In genomic region chr10:76729631-76730620, GRCm38 (mm10) we compare ENCODE assay signal across 9 mouse cellular contexts. TPM values are rescaled to one million over a fixed set of nuclear protein-coding genes. Genes with fewer than 3 reads are reported as not detected.
A peak's percentile ranks its signal among the peaks of the same experiment; 100 is the strongest.
DNase-seq lines count a peak whose midpoint lies in the region; ATAC-seq and TF ChIP-seq lines count a peak whose summit lies in the region.
"Had no signal": no experiment of that assay in that cellular context is flagged by ENCODE, and none has a peak within 500 bp of the region (broad histone marks: within the 10 kb centered on the region; RNA-seq: fewer than 3 reads in every experiment).

No protein-coding gene starts in this region.

- WGBS in stomach, postnatal 0 days = 69% methylated on average over 19 of the region's 19 CpGs
- WGBS in hindbrain, embryonic 16.5 days = 76% methylated on average over 19 of the region's 19 CpGs

- intact Hi-C loops in left cerebral cortex, postnatal 14 days (cut with DNase I) = loop anchor here (5.0 kb wide), 1 partner anchor 178 kb away; no protein-coding TSS in a partner anchor

- H3K36me3 ChIP-seq in stomach, postnatal 0 days (ENCODE audit: control insufficient read depth, insufficient read depth, low read length) = no peaks in the 10 kb centered on the region
- no peaks in the 10 kb centered on the region for H3K36me3 ChIP-seq in hindbrain, embryonic 16.5 days (ENCODE audit: control insufficient read depth, insufficient read depth, low read length)

- no peak overlapping the region for H3K9ac ChIP-seq in stomach, postnatal 0 days (ENCODE audit: low read length)
- no peak overlapping the region for H3K9ac ChIP-seq in hindbrain, embryonic 16.5 days (ENCODE audit: low read depth, low read length)

- peaks cover 15% of the 10 kb centered on the region for H3K4me1 ChIP-seq in stomach, postnatal 0 days (replicated peaks; ENCODE audit: control insufficient read depth, insufficient read depth)
- peaks cover 10% of the 10 kb centered on the region for H3K4me1 ChIP-seq in hindbrain, embryonic 16.5 days (ENCODE audit: control insufficient read depth, insufficient read depth, low read depth, low read length)

- no peak overlapping the region for H3K4me2 ChIP-seq in stomach, postnatal 0 days (replicated peaks; ENCODE audit: low read depth)
- H3K4me2 ChIP-seq in hindbrain, embryonic 16.5 days (ENCODE audit: low read length) = no peak overlapping the region

- peak; percentile 4 for DNase-seq in testis, postnatal 14 days (ENCODE audit: low spot score)
- DNase-seq in testis, postnatal 10 days (ENCODE audit: low spot score) = no peak
- DNase-seq in heart, adult 8-10 months (ENCODE audit: low spot score) = peak; percentile 54
- DNase-seq in left cerebral cortex, postnatal 14 days (ENCODE audit: low spot score in 2 of 2) = peak; percentile 77 to 79
- peak; percentile 37 for DNase-seq in stomach, postnatal 0 days (ENCODE audit: low spot score)
- DNase-seq in spleen, postnatal 36 days (ENCODE audit: low spot score in 2 of 2) = no peak
- no peak for DNase-seq in cerebellum, postnatal 4 days (ENCODE audit: low spot score in 2 of 2)

- no peaks in the 10 kb centered on the region for H3K27me3 ChIP-seq in stomach, postnatal 0 days (ENCODE audit: control insufficient read depth, insufficient read depth, low read length)
- no peaks in the 10 kb centered on the region for H3K27me3 ChIP-seq in hindbrain, embryonic 16.5 days (replicated peaks; ENCODE audit: control insufficient read depth, insufficient read depth, low read length)

- H3K9me3 ChIP-seq in stomach, postnatal 0 days (ENCODE audit: control insufficient read depth, low read length) = no peaks in the 10 kb centered on the region
- H3K9me3 ChIP-seq in hindbrain, embryonic 16.5 days (ENCODE audit: control insufficient read depth, low read length) = no peaks in the 10 kb centered on the region
- H3K9me3 ChIP-seq: megakaryocyte, embryonic 14.5 days had no signal

- TF ChIP-seq CTCF in stomach, postnatal 0 days (IDR thresholded peaks at IDR 0.05; ENCODE audit: low read depth) = no peak

- H3K27ac ChIP-seq in stomach, postnatal 0 days (replicated peaks) = peak overlapping the region; percentile 63
- no peak overlapping the region for H3K27ac ChIP-seq in hindbrain, embryonic 16.5 days (ENCODE audit: low read depth, low read length)

- ATAC-seq in stomach, postnatal 0 days (ENCODE audit: low FRiP score, low TSS enrichment) = no peak
- no peak for ATAC-seq in hindbrain, embryonic 16.5 days

- no peak overlapping the region for H3K4me3 ChIP-seq in stomach, postnatal 0 days (ENCODE audit: low read depth, low read length)
- H3K4me3 ChIP-seq in hindbrain, embryonic 16.5 days (ENCODE audit: low read length) = no peak overlapping the region
- H3K4me3 ChIP-seq: megakaryocyte, embryonic 14.5 days had no signal

- TF ChIP-seq EP300 in stomach, postnatal 0 days (optimal IDR thresholded peaks at IDR 0.05) = no peak

RNA-seq across cellular contexts. Expression of gene Col6a1, which starts 4.0 kb away (rescaled TPM):
- total RNA-seq in heart, adult 8-10 months (2022) = 10 to 100 TPM; 23.3 to 31.8 (median 29.8) TPM
- 10 to 100 TPM; 40.5 to 44.3 TPM for total RNA-seq in left cerebral cortex, postnatal 14 days (2021)
- polyA plus RNA-seq in stomach, postnatal 0 days (2015; fragmentation: Nextera tagmentation; extraction: Ambion mirVana) = 169 and 175 TPM in 2 replicates
- 26.5 and 43.1 TPM in 2 replicates for polyA plus RNA-seq in hindbrain, embryonic 16.5 days (2015; fragmentation: Nextera tagmentation; extraction: Ambion mirVana)

Comparison
In these comparisons a context has a peak if more than half of its experiments do, and no peak if none do; other contexts are left out.
1. DNase-seq: peak in testis, postnatal 14 days (single experiment), heart, adult 8-10 months (single experiment), left cerebral cortex, postnatal 14 days (2 of 2) and stomach, postnatal 0 days (single experiment); none in testis, postnatal 10 days (single experiment), spleen, postnatal 36 days (0 of 2) and cerebellum, postnatal 4 days (0 of 2).